Mouse (Mus musculus) stomach, postnatal 0 days (tissue): ENCODE results near the gene Unc13b. TPM values are rescaled to one million over a fixed set of nuclear protein-coding genes. Genes with fewer than 3 reads are reported as not detected.

Source experiments
- ATAC-seq: fragments of 200-750 bp; cut with Nextera tagmentation; 2 replicates; pipeline ENCODE4 v1.8.0; 2017; ENCODE audit not compliant: low FRiP score, low TSS enrichment
- DNase-seq: peaks from one replicate; pipeline ENCODE4 v3.0.0-alpha.2; 2016; ENCODE audit warnings: low spot score
- H3K27ac ChIP-seq: fragments of 300-500 bp; sonication (generic); replicated peaks from 2 replicates; pipeline ENCODE4 v1.5.1; 2014; ENCODE audit warnings: mild to moderate bottlenecking, control low read depth
- H3K27me3 ChIP-seq: fragments of 300-500 bp; sonication (generic); 2 replicates; pipeline ENCODE4 v1.6.1; 2014; ENCODE audit warnings: low read length; ENCODE audit not compliant: control insufficient read depth, insufficient read depth
- H3K36me3 ChIP-seq: fragments of 300-500 bp; sonication (generic); 2 replicates; pipeline ENCODE4 v1.6.1; 2014; ENCODE audit warnings: low read length, mixed read lengths; ENCODE audit not compliant: control insufficient read depth, insufficient read depth
- H3K4me1 ChIP-seq: fragments of 300-500 bp; sonication (generic); replicated peaks from 2 replicates; pipeline ENCODE4 v1.6.1; 2014; ENCODE audit warnings: antibody characterized with exemption; ENCODE audit not compliant: control insufficient read depth, insufficient read depth
- H3K4me2 ChIP-seq: fragments of 300-500 bp; sonication (generic); replicated peaks from 2 replicates; pipeline ENCODE4 v1.6.1; 2014; ENCODE audit warnings: low read depth, mild to moderate bottlenecking, control low read depth, moderate library complexity
- H3K4me3 ChIP-seq: fragments of 300-500 bp; sonication (generic); 2 replicates; pipeline ENCODE4 v1.5.1; 2014; ENCODE audit warnings: low read depth, low read length, control low read depth
- H3K9ac ChIP-seq: fragments of 300-500 bp; sonication (generic); 2 replicates; pipeline ENCODE4 v1.6.1; 2014; ENCODE audit warnings: mild to moderate bottlenecking, low read length, control low read depth, mixed read lengths
- H3K9me3 ChIP-seq: fragments of 300-500 bp; sonication (generic); 2 replicates; pipeline ENCODE4 v1.6.1; 2016; ENCODE audit warnings: low read length; ENCODE audit not compliant: control insufficient read depth
- CTCF ChIP-seq: IDR thresholded peaks from 2 replicates; pipeline ENCODE4 v1.5.1; 2016; ENCODE audit warnings: antibody characterized with exemption, low read depth, mild to moderate bottlenecking, moderate library complexity
- EP300 ChIP-seq: optimal IDR thresholded peaks from 2 replicates; pipeline ENCODE3; 2016; ENCODE audit warnings: antibody characterized with exemption
- whole genome bisulfite sequencing: fragments of 180-500 bp; shearing (Covaris S2); extraction: QIAGEN DNeasy Blood & Tissue Kit; methylation state at CpG from one replicate; pipeline ENCODE4 v1.1.7; 2014; 5-methylcytosine and 5-hydroxymethylcytosine counted together
- polyA plus RNA-seq: library from polyadenylated mRNA; unstranded; fragments of >200 nt; fragmentation: Nextera tagmentation; extraction: Ambion mirVana; gene quantifications from 2 replicates; pipeline ENCODE4 v1.2.1, GENCODE M21; 2015

The Unc13b gene
- polyA plus RNA-seq, 1 experiment from 2014 or later: 3.2 TPM

DNA sequence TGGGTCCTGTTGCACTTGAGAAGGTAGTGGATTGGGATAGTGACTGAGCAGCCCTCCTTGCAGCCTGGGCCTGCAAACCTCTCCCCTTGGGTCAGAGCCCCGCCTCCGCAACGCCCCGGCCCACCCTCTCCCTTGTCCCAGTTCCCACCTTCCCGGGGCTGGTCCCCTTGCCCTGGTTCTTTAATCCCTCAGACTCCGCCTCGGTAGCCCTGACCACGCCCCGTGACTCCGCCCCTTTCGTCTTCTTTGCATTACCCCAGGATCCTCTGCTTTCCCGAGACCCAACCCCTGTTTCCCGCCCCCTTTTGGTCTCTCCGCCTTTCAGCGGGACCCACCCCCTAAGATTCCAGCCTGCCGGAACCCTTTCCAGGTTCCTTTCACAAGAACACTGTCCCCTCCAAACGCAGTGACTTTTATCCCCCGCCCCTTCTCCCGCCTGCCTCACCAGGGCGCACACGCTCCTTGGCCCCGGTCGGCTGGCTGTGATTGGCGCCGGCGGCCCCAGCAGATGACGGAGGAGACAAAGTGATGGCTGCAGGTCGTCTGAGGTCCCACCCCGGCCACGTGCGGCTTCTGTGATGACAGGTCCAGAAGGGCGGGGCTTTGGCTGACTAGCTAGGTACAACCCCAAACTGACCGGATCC, 13.0 kb upstream of the Unc13b start, which contains the start of gene Fam214b:
Gene Fam214b (minus strand): TSS at position 562 of the 644 bp plus-strand sequence.
- Histone ChIP-seq H3K4me2 (peak within 1 kb of the TSS; percentile 86), H3K9me3 (no peaks in the 10 kb centered on the region), H3K4me1 (no peaks in the 10 kb centered on the region), H3K27ac (peak within 1 kb of the TSS; percentile 87), H3K36me3 (no peaks in the 10 kb centered on the region), H3K9ac (peak within 1 kb of the TSS; percentile 54), H3K27me3 (no peaks in the 10 kb centered on the region), H3K4me3 (peak within 1 kb of the TSS; percentile 55)
- DNase-seq: peak; percentile 99
- WGBS: 1% methylated on average over 31 of the region's 33 CpGs
- peak; percentile 92 for ATAC-seq
- peak; percentile 16; the same call in 1 of the 2 replicates for TF ChIP-seq CTCF
- TF ChIP-seq EP300: no peak

DNA sequence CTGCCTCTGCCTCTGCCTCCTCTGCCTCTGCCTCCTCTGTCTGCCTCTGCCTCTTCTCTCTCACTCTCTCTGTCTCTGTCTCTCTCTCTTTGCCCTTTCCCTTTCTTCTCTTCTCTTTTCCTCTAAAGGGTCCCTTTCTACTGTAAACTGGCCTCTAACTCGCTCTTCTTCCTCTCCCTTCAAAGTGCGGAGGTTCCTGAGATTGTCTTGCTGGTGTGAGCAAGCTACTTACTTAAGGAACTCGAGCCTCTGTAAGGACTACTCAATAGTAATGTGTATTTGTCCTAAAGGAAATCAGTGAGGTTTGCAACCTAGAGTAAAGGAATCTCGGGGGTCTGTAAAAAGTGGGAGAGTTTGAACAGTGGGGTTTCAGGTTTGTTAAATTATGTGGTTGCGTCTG, 12.1 kb upstream of the Unc13b start:
- Histone ChIP-seq H3K4me2 (peak overlapping the region; percentile 86; the same call in 1 of the 2 replicates), H3K9me3 (no peaks in the 10 kb centered on the region), H3K9ac (no peak overlapping the region), H3K36me3 (no peaks in the 10 kb centered on the region), H3K27me3 (no peaks in the 10 kb centered on the region), H3K4me3 (no peak overlapping the region), H3K27ac (no peak overlapping the region), H3K4me1 (no peaks in the 10 kb centered on the region)
- no peak for DNase-seq
- no peak for ATAC-seq
- WGBS: 41% methylated on average over 5 of the region's 5 CpGs
- TF ChIP-seq CTCF (no peak), EP300 (no peak)

DNA sequence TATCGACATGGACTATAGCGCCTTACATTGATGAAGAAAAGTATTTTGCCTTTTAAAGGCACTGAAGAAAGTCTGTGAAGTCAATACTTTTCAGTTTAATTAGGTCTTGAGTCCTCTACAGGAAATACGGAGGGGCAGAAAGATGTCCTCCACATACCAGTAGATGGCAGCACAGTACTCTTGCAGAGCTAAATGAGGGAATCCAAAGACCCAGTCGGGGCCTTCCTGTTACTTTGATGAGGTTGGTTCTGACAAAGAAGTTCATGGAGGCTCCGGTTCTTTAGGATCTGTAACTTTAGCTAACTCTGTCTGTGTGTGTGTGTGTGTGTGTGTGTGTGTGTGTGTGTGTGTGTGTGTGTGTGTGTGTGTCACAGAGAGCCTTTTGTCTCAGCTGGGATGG, 11.5 kb upstream of the Unc13b start:
- Histone ChIP-seq H3K4me2 (no peak overlapping the region; the same call in 1 of the 2 replicates), H3K4me1 (no peaks in the 10 kb centered on the region), H3K27me3 (no peaks in the 10 kb centered on the region), H3K36me3 (no peaks in the 10 kb centered on the region), H3K4me3 (no peak overlapping the region), H3K9ac (no peak overlapping the region), H3K27ac (no peak overlapping the region), H3K9me3 (no peaks in the 10 kb centered on the region)
- peak; percentile 67 for DNase-seq
- no peak for ATAC-seq
- 5% methylated on average over 5 of the region's 5 CpGs for WGBS
- no peak for TF ChIP-seq EP300
- peak; percentile 96 for TF ChIP-seq CTCF

DNA sequence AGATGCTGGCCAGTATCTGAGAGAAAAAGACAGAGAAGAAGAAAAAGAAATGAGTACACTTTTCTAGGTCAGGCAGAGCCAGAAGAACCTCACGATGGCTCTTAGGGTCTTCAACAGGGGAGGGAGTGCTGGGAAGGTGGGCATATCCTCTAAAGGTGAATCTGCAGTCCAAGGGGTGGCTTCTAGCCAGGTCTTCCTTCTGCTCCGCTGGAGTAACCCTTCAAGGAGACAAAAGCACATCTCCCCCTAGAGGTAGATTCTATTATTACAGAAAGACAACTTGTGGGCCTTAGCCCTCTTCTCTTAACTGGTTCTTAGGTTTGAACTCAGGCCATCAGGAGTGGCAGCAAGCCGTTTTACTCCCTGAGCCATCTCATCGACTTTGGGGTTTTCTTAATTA, 6.1 kb upstream of the Unc13b start:
- 8% methylated on average over 4 of the region's 4 CpGs for WGBS
- no peak overlapping the region for H3K9ac ChIP-seq
- no peak for DNase-seq
- peak; percentile 55; the same call in 1 of the 2 replicates for ATAC-seq
- TF ChIP-seq EP300 (no peak), CTCF (peak; percentile 77)
- H3K27me3 ChIP-seq: no peaks in the 10 kb centered on the region
- H3K4me3 ChIP-seq: no peak overlapping the region
- no peak overlapping the region for H3K4me2 ChIP-seq
- no peaks in the 10 kb centered on the region for H3K9me3 ChIP-seq
- H3K27ac ChIP-seq: no peak overlapping the region
- no peaks in the 10 kb centered on the region for H3K4me1 ChIP-seq
- H3K36me3 ChIP-seq: no peaks in the 10 kb centered on the region

DNA sequence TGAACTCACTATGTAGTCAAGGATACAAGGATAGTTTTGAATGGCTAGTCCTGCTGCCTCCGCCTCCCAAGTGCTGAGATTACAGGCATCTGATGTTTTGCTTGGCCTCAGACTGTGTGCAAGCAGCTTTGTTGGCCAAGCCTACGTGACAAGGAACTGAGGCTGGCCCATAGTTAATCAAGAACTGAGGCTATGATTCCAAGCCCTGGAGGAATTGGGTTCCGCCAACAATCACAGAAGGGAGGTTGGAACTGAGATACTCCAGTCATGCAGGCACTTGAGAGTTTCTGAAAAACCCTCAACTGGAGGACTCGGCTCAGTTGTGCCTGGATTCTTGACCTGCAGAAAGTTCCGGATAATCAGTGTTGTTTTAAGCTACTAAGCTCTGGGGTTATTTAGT, 1.1 kb upstream of the Unc13b start:
- ATAC-seq: no peak
- 91% methylated on average over 5 of the region's 5 CpGs for WGBS
- H3K4me2 ChIP-seq: no peak overlapping the region

GRCm38 (mm10) chr4:43058392-43058752, 381 bp upstream of the Unc13b start:
- no peak overlapping the region for H3K9ac ChIP-seq
- no peaks in the 10 kb centered on the region for H3K36me3 ChIP-seq
- ATAC-seq: no peak; the same call in 1 of the 2 replicates
- no peak for TF ChIP-seq EP300
- no peak for TF ChIP-seq CTCF
- H3K4me1 ChIP-seq: no peaks in the 10 kb centered on the region
- H3K27ac ChIP-seq: no peak overlapping the region
- WGBS: 24% methylated on average over 8 of the region's 8 CpGs
- H3K9me3 ChIP-seq: no peaks in the 10 kb centered on the region
- H3K4me2 ChIP-seq: peak overlapping the region; percentile 78
- no peaks in the 10 kb centered on the region for H3K27me3 ChIP-seq
- DNase-seq: no peak
- H3K4me3 ChIP-seq: peak overlapping the region; percentile 78

More for the DNA sequence above, 1.1 kb upstream of the Unc13b start:
- TF ChIP-seq CTCF (no peak), EP300 (no peak)
- no peak overlapping the region for H3K4me3 ChIP-seq
- no peaks in the 10 kb centered on the region for H3K27me3 ChIP-seq
- no peaks in the 10 kb centered on the region for H3K4me1 ChIP-seq
- H3K9me3 ChIP-seq: no peaks in the 10 kb centered on the region
- DNase-seq: no peak
- no peaks in the 10 kb centered on the region for H3K36me3 ChIP-seq
- no peak overlapping the region for H3K9ac ChIP-seq
- no peak overlapping the region for H3K27ac ChIP-seq
